Mouse (Mus musculus) kidney, adult 2 months (tissue): ENCODE measurements around the gene Smu1. TPM values are rescaled to one million over a fixed set of nuclear protein-coding genes. Genes with fewer than 3 reads are reported as not detected.
"Not testable (repeated sequence)": the region's sequence is repeated elsewhere in the genome, so short reads cannot be mapped to it uniquely, and the experiment has no call there.

Experiments used
- DNase-seq: peaks from one replicate; pipeline ENCODE4 v3.0.0; 2021
- H3K27ac ChIP-seq: fragments of 200-500 bp; 2 replicates; pipeline ENCODE4 v1.5.1; 2012; ENCODE audit warnings: low read depth, low read length, control low read depth, inconsistent platforms; ENCODE audit not compliant: insufficient read depth
- H3K27me3 ChIP-seq: fragments of 200-500 bp; replicated peaks from 2 replicates; pipeline ENCODE4 v1.6.1; 2012; ENCODE audit warnings: mild to moderate bottlenecking, moderate library complexity, low read length, inconsistent platforms; ENCODE audit not compliant: control insufficient read depth, insufficient read depth
- H3K36me3 ChIP-seq: fragments of 200-500 bp; 2 replicates; pipeline ENCODE4 v1.6.1; 2012; ENCODE audit warnings: mild to moderate bottlenecking, moderate library complexity, low read length, inconsistent platforms; ENCODE audit not compliant: control insufficient read depth, insufficient read depth
- H3K4me1 ChIP-seq: fragments of 200-500 bp; 2 replicates; pipeline ENCODE4 v1.6.1; 2011; ENCODE audit warnings: low read length; ENCODE audit not compliant: control insufficient read depth, insufficient read depth
- H3K4me3 ChIP-seq: fragments of 200-500 bp; 2 replicates; pipeline ENCODE4 v1.5.1; 2011; ENCODE audit warnings: mild to moderate bottlenecking, low read depth, low read length, control low read depth; ENCODE audit not compliant: insufficient read depth
- CTCF ChIP-seq: fragments of 200-500 bp; conservative IDR thresholded peaks from 2 replicates; pipeline ENCODE4 v1.5.1; 2011; ENCODE audit warnings: low read depth, mild to moderate bottlenecking, control low read depth, low read length, moderate library complexity, mixed read lengths; ENCODE audit not compliant: insufficient read depth, insufficient read length
- POLR2A ChIP-seq: fragments of 200-500 bp; IDR thresholded peaks from one replicate; pipeline ENCODE4 v1.6.1; 2011; ENCODE audit warnings: low read depth, low read length, control low read depth
- WGBS: fragments of 180-500 bp; shearing (Covaris S2); methylation state at CpG from one replicate; pipeline ENCODE4 v1.1.7; 2018; 5-methylcytosine and 5-hydroxymethylcytosine counted together
- polyA plus RNA-seq: library from polyadenylated mRNA; depleted of rRNA; stranded (reverse); fragments of >200 nt; gene quantifications from 2 replicates; pipeline ENCODE4 v1.2.3, GENCODE M21; 2012; rRNA removed

The Smu1 gene
- 21.2 and 30.1 TPM in 2 replicates for polyA plus RNA-seq

GRCm38 (mm10) chr4:40757780-40758420 lies at the start of gene Smu1:
Gene Smu1 (minus strand): TSS chr4:40757923.
- Histone ChIP-seq H3K4me3 (peak within 1 kb of the TSS; percentile 98), H3K4me1 (no peaks in the 10 kb centered on the region), H3K36me3 (peaks cover 4% of the 10 kb centered on the region; the same call in 1 of the 2 replicates), H3K27ac (peak within 1 kb of the TSS; percentile 67; the same call in 1 of the 2 replicates), H3K27me3 (no peaks in the 10 kb centered on the region; the same call in 1 of the 2 replicates)
- whole genome bisulfite sequencing, result under 1% methylated on average over 40 of the region's 40 CpGs
- TF ChIP-seq CTCF (no peak), POLR2A (peak; percentile 20)
- DNase-seq, result peak; percentile 98

- Histone ChIP-seq H3K36me3 (peaks cover 2% of the 10 kb centered on the region; the same call in 1 of the 2 replicates), H3K27me3 (no peaks in the 10 kb centered on the region), H3K4me1 (peaks cover 8% of the 10 kb centered on the region; the same call in 1 of the 2 replicates), H3K4me3 (no peak overlapping the region), H3K27ac (no peak overlapping the region)
- TF ChIP-seq CTCF, result no peak
- TF ChIP-seq POLR2A, result no peak
- WGBS, result 69% methylated on average over 4 of the region's 4 CpGs
- no peak for DNase-seq
These were observed 49.7 kb upstream of the Smu1 start for GRCm38 (mm10) chr4:40807382-40807781.

GRCm38 (mm10) chr4:40805401-40805800 lies 47.7 kb upstream of the Smu1 start:
- Histone ChIP-seq H3K27ac (no peak overlapping the region), H3K27me3 (no peaks in the 10 kb centered on the region), H3K4me3 (no peak overlapping the region), H3K36me3 (peaks cover 2% of the 10 kb centered on the region; the same call in 1 of the 2 replicates), H3K4me1 (peaks cover 3% of the 10 kb centered on the region; the same call in 1 of the 2 replicates)
- 90% methylated on average over 8 of the region's 8 CpGs for WGBS
- DNase-seq, result no peak
- TF ChIP-seq POLR2A (no peak), CTCF (no peak)

GRCm38 (mm10) chr4:40802787-40803186 lies 45.1 kb upstream of the Smu1 start:
- no peaks in the 10 kb centered on the region for H3K27me3 ChIP-seq
- no peak overlapping the region for H3K4me3 ChIP-seq
- DNase-seq, result no peak
- H3K36me3 ChIP-seq, result peaks cover 2% of the 10 kb centered on the region; the same call in 1 of the 2 replicates
- H3K4me1 ChIP-seq, result peaks cover 9% of the 10 kb centered on the region
- H3K27ac ChIP-seq, result no peak overlapping the region
- 85% methylated on average over 3 of the region's 3 CpGs for WGBS
- no peak for TF ChIP-seq POLR2A

DNA sequence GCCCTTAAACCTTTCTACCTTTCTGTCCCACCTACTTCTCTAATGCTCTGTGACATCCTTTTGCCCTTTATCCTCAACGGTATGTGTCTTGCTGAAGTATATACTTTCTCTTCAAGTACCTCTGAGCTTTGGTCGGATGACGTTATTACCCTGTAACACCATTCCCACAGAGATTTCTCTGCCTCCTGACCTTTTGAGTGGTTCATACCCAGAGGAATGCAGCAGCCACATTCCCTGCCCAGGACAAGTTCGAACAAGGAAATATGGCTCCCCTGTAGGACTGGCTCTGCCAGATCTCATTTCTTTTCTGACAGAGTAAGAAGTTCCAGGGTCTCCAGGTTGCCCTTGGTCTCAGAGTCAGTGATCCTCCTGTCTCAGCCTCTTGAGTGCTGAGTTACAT lies 44.2 kb upstream of the Smu1 start:
- WGBS, result 55% methylated on average over 4 of the region's 4 CpGs
- H3K36me3 ChIP-seq, result peaks cover 2% of the 10 kb centered on the region; the same call in 1 of the 2 replicates
- no peak for TF ChIP-seq POLR2A
- no peak for TF ChIP-seq CTCF
- no peak for DNase-seq
- no peak overlapping the region for H3K27ac ChIP-seq
- H3K4me3 ChIP-seq, result no peak overlapping the region
- peaks cover 9% of the 10 kb centered on the region for H3K4me1 ChIP-seq
- H3K27me3 ChIP-seq, result no peaks in the 10 kb centered on the region

DNA sequence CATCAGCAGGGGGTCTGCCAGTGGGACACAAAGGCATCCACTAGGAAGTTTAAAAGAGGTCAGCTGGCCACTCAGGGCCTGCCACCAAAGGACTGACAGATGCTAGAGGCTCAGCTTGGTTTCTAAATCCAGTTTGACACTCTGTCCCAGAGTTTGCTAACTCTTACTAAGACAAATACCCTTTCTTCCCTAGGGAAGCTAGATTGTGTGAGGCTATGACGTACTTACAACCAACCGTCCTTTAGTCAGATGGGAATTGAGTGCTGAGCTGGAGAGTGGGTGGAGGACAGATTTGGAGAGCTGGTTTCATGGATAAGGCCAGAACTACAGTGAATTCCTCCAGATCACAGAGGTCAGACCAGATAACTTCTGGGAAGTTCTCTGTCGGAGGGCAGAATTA lies 43.1 kb upstream of the Smu1 start:
- no peak for DNase-seq
- Histone ChIP-seq H3K4me1 (peaks cover 9% of the 10 kb centered on the region), H3K27me3 (no peaks in the 10 kb centered on the region), H3K27ac (no peak overlapping the region), H3K4me3 (no peak overlapping the region), H3K36me3 (no peaks in the 10 kb centered on the region)
- TF ChIP-seq CTCF (no peak), POLR2A (no peak)
- 83% methylated on average over 3 of the region's 3 CpGs for WGBS

DNA sequence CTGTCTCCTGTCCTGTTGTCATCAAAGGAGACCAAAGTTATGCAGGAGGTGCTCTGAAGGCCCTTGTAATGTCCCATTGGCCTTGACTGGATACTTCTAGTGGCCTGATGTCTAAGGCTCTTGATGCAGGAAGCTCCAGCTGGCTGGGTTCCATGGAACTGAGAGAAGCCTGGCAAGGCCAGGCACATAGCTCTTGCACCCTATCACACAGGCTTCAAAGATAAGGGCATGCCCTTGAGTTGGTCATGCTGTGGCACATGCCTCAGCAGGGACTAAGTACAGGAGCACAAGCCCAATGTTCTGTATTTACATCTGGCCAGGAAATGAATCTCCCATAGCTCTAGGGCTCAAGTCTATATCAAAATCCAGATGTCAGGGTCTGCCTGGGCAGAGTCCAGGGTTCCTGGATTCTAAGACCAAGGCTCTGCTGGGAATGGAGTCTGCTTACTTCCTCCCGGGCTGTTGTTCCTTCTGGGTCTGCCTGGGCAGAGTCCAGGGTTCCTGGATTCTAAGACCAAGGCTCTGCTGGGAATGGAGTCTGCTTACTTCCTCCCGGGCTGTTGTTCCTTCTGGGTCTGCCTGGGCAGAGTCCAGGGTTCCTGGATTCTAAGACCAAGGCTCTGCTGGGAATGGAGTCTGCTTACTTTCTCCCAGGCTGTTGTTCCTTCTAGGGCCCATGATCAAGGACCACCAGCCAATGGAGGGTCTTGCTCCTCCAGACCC lies 41.3 kb upstream of the Smu1 start:
- peak; percentile 45 for DNase-seq

More for the DNA sequence above, 41.3 kb upstream of the Smu1 start:
- H3K4me1 ChIP-seq, H3K27me3 ChIP-seq, H3K4me3 ChIP-seq, H3K36me3 ChIP-seq: not testable (repeated sequence)
- peak overlapping the region; percentile 80 for H3K27ac ChIP-seq
- WGBS, result 62% methylated on average over 2 of the region's 2 CpGs
